Mouse (Mus musculus) neural tube, embryonic 14.5 days (tissue): ENCODE data around the gene Col17a1. TPM values are rescaled to one million over a fixed set of nuclear protein-coding genes. Genes with fewer than 3 reads are reported as not detected.

Experiments used
- ATAC-seq: fragments of 200-750 bp; cut with Nextera tagmentation; 2 replicates; pipeline ENCODE4 v1.8.0; 2017; ENCODE audit warnings: low read depth, mild to moderate bottlenecking, moderate TSS enrichment, moderate library complexity
- H3K27ac ChIP-seq: fragments of 300-500 bp; sonication (generic); 2 replicates; pipeline ENCODE4 v1.5.1; 2014; ENCODE audit warnings: low read depth, mild to moderate bottlenecking, control low read depth, low read length, moderate library complexity, mixed read lengths
- H3K27me3 ChIP-seq: fragments of 300-500 bp; sonication (generic); 2 replicates; pipeline ENCODE4 v1.6.1; 2014; ENCODE audit warnings: low read length; ENCODE audit not compliant: control insufficient read depth, insufficient read depth
- H3K36me3 ChIP-seq: fragments of 300-500 bp; sonication (generic); 2 replicates; pipeline ENCODE4 v1.6.1; 2014; ENCODE audit warnings: low read length, mixed read lengths; ENCODE audit not compliant: control insufficient read depth, insufficient read depth
- H3K4me1 ChIP-seq: fragments of 300-500 bp; sonication (generic); 2 replicates; pipeline ENCODE4 v1.6.1; 2014; ENCODE audit warnings: low read length; ENCODE audit not compliant: control insufficient read depth, insufficient read depth
- H3K4me2 ChIP-seq: fragments of 300-500 bp; sonication (generic); 2 replicates; pipeline ENCODE4 v1.6.1; 2014; ENCODE audit warnings: mild to moderate bottlenecking, low read depth, low read length, control low read depth
- H3K4me3 ChIP-seq: fragments of 300-500 bp; sonication (generic); 2 replicates; pipeline ENCODE4 v1.5.1; 2014; ENCODE audit warnings: low read depth, low read length, control low read depth, mixed read lengths
- H3K9ac ChIP-seq: fragments of 300-500 bp; sonication (generic); replicated peaks from 2 replicates; pipeline ENCODE4 v1.6.1; 2014; ENCODE audit warnings: low read depth, mild to moderate bottlenecking, control low read depth, low read length, mixed read lengths
- H3K9me3 ChIP-seq: fragments of 300-500 bp; sonication (generic); 2 replicates; pipeline ENCODE4 v1.6.1; 2016; ENCODE audit warnings: low read length; ENCODE audit not compliant: control insufficient read depth
- WGBS: fragments of 180-500 bp; shearing (Covaris S2); extraction: QIAGEN DNeasy Blood & Tissue Kit; methylation state at CpG from one replicate; pipeline ENCODE4 v1.1.7; 2014; 5-methylcytosine and 5-hydroxymethylcytosine counted together
- polyA plus RNA-seq: library from polyadenylated mRNA; unstranded; fragments of >200 nt; fragmentation: Nextera tagmentation; extraction: Ambion mirVana; gene quantifications from 2 replicates; pipeline ENCODE4 v1.2.1, GENCODE M21; 2014

Gene Col17a1
- polyA plus RNA-seq, 1 experiment from 2014 or later, result 0.37 TPM

DNA sequence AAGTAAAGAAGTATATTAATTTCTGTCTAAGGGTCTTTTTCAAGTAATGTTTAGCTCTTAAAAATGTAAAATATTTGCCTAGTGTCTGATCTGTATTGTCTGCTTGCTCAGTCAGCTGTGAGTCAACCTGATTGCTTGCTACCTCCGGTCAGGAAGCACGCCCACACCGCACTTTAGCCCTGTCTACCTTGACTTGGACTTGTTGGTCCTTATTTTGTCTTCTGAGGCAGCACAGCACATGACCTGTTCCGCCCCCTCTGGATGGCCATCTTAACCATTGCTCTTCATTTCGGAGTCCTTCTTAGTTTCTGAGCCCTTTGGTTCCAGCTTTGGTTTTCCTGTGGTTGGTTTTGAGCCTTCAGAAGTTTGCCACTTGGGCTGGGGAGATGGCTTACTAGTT lies 60.1 kb downstream of the Col17a1 start:
- H3K36me3 ChIP-seq, result no peaks in the 10 kb centered on the region
- no peak for ATAC-seq
- H3K27ac ChIP-seq, result no peak overlapping the region
- 96% methylated on average over 5 of the region's 5 CpGs for WGBS
- no peaks in the 10 kb centered on the region for H3K27me3 ChIP-seq
- H3K4me1 ChIP-seq, result no peaks in the 10 kb centered on the region; the same call in 1 of the 2 replicates
- H3K4me2 ChIP-seq, result no peak overlapping the region
- H3K4me3 ChIP-seq, result no peak overlapping the region
- no peaks in the 10 kb centered on the region for H3K9me3 ChIP-seq
- H3K9ac ChIP-seq, result no peak overlapping the region

DNA sequence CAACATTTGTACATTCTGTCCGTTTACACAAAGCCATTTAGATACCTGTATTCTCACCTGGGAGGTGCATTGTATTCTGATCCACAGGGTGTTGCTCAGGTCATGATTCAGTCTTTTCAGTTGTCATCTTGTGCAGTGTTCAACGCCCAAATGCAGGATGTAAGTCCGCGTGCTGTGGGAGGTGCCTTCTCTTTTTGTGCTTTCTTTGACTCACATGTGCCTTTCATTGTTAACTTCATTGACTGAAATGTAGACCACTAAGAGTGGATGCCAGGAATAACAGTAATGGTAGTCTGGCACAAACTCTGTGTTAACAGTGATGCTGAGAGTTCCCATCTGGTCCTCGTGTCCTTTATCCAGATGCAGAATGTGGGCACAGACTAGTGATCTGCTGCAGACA lies 61.5 kb downstream of the Col17a1 start:
- ATAC-seq, result no peak
- 77% methylated on average over 5 of the region's 5 CpGs for WGBS
- no peak overlapping the region for H3K27ac ChIP-seq
- H3K9me3 ChIP-seq, result no peaks in the 10 kb centered on the region
- H3K4me2 ChIP-seq, result no peak overlapping the region
- H3K4me1 ChIP-seq, result no peaks in the 10 kb centered on the region; the same call in 1 of the 2 replicates
- H3K9ac ChIP-seq, result no peak overlapping the region
- H3K4me3 ChIP-seq, result no peak overlapping the region
- H3K27me3 ChIP-seq, result no peaks in the 10 kb centered on the region
- no peaks in the 10 kb centered on the region for H3K36me3 ChIP-seq

DNA sequence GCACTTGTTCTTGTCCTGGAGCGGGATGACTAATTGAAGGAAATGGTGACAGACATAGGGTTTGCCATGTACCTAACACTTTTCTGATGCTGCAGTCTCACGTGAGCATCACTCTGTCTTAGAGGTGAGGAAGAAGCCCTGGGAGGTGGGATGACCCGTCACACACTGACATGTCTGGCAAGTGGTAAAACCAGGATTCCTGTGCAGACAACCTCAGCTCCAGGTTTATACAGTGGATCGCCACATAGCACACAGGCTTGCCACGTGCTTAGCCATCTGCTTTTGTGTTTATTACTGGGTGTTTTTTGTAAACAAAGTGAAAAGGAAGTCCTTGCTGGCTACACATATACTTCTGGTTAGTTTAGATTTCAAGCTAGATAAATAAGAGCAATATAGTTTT lies 62.8 kb downstream of the Col17a1 start:
- Histone ChIP-seq H3K36me3 (no peaks in the 10 kb centered on the region), H3K4me2 (no peak overlapping the region), H3K4me1 (no peaks in the 10 kb centered on the region; the same call in 1 of the 2 replicates), H3K9ac (no peak overlapping the region), H3K27me3 (no peaks in the 10 kb centered on the region), H3K9me3 (no peaks in the 10 kb centered on the region), H3K27ac (no peak overlapping the region), H3K4me3 (no peak overlapping the region)
- WGBS, result 85% methylated on average over 5 of the region's 5 CpGs
- ATAC-seq, result no peak

DNA sequence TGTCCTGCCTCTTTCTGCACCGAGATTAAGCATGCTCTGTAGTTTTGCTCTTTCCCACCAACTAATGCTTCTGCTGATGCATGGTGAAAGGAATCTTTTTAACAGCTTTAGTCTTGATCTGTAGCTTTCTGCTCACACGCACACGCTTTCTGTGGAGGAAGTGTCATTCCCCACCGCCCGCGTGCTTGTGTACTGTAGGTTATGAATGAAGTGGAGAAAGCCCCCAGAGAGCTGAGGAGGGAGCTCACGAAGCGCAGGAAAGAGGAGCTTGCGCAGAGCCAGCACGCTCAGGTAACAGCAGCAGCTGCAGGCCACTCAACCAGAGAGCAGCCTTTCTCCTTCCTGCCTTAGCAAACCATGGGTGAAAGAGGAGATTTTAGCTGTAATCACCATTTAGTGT lies 64.4 kb downstream of the Col17a1 start:
- Histone ChIP-seq H3K9me3 (no peaks in the 10 kb centered on the region), H3K4me3 (no peak overlapping the region), H3K4me1 (no peaks in the 10 kb centered on the region; the same call in 1 of the 2 replicates), H3K27ac (no peak overlapping the region), H3K36me3 (no peaks in the 10 kb centered on the region), H3K9ac (no peak overlapping the region), H3K27me3 (no peaks in the 10 kb centered on the region), H3K4me2 (0 out of 2 replicates have a peak overlapping the region, but pooled peaks have one; percentile 17)
- ATAC-seq, result no peak; the same call in 1 of the 2 replicates
- 55% methylated on average over 10 of the region's 10 CpGs for WGBS

DNA sequence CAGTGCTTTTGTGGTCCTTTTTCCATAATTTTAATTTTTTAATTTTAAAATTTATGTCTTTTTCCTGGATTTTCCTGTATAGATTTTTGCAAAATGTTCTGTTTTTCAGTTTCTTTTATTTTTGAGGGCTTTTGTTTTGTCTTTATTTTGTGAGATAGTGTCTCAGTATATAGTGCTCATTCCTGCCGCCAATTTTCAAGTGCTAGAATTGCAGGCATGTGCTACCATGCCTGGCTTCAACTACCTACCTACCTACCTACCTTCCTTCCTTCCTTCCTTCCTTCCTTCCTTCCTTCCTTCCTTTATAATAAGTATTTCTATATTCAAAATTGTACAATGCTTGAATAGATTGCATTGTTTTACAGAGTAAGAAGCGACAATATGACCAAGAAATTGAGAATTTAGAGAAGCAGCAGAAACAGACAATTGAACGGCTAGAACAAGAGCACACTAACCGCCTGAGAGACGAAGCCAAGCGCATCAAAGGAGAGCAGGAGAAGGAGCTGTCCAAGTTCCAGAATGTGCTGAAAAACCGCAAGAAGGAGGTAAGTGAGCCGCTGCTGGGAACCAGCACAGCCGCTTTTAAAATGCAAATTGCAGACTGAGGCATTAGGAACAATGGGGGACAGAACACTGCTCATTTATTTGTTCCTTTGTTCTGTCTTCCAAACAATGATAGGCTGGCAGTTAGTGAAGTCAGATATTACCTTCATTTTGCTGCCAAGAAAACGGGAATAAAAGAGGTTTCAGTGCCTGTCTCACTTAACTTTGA lies 66.8 kb downstream of the Col17a1 start:
- peak overlapping the region; percentile 58 for H3K27ac ChIP-seq
- no peaks in the 10 kb centered on the region for H3K27me3 ChIP-seq
- 21% methylated on average over 10 of the region's 10 CpGs for WGBS
- H3K4me3 ChIP-seq, result no peak overlapping the region
- H3K36me3 ChIP-seq, result no peaks in the 10 kb centered on the region
- H3K4me1 ChIP-seq, result no peaks in the 10 kb centered on the region; the same call in 1 of the 2 replicates
- ATAC-seq, result no peak
- H3K9ac ChIP-seq, result no peak overlapping the region
- no peak overlapping the region for H3K4me2 ChIP-seq
- H3K9me3 ChIP-seq, result no peaks in the 10 kb centered on the region

DNA sequence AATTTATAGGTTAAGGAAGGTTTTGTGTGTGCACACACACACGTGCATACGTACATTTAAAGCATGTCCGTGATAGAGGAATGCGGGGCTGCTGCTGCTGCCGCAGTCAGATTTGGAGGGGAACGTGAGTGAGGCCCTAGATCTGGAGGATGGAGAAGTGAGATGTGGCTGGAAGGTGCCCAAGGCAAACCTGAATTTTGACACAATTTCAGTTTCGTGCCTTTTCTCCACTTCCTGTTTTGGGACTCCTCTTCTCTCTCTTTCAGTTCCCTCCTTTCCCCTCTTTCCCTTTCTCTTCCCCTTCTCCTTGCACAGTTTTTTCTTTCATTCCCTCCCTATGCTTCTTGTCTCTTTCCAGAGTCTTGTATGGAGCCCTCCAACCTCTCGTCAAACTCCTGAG lies 70.4 kb downstream of the Col17a1 start:
- 0 out of 2 replicates have a peak, but pooled peaks cover 3% of the 10 kb centered on the region for H3K36me3 ChIP-seq
- no peaks in the 10 kb centered on the region for H3K9me3 ChIP-seq
- no peaks in the 10 kb centered on the region for H3K4me1 ChIP-seq
- no peak overlapping the region for H3K4me2 ChIP-seq
- H3K27me3 ChIP-seq, result no peaks in the 10 kb centered on the region
- H3K9ac ChIP-seq, result no peak overlapping the region
- no peak overlapping the region for H3K4me3 ChIP-seq
- no peak for ATAC-seq
- 80% methylated on average over 8 of the region's 8 CpGs for WGBS
- no peak overlapping the region for H3K27ac ChIP-seq

DNA sequence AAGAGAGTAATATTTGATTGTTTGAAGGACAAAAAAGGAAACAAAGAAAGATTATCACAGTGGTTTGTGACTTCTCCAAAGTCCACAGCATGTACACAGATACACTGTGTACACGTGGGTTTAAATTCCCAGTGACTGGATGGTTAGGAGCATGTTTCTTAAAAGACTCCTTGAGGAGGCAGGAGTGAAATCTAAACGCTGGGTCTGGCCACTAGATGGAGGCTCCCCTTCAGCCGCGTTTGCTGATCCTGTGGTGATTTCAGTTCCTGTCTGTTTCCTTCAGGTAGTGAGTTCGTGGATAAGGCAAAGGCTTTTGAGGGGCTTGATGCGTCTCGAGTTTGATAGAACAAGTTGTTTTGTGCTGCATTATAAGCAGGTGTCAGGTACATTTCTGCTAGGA lies 78.5 kb downstream of the Col17a1 start:
- WGBS, result 56% methylated on average over 7 of the region's 7 CpGs
- ATAC-seq, result no peak
- no peaks in the 10 kb centered on the region for H3K4me1 ChIP-seq
- no peak overlapping the region for H3K27ac ChIP-seq
- H3K4me3 ChIP-seq, result no peak overlapping the region
- H3K4me2 ChIP-seq, result no peak overlapping the region
- H3K9ac ChIP-seq, result no peak overlapping the region
- no peaks in the 10 kb centered on the region for H3K27me3 ChIP-seq
- H3K9me3 ChIP-seq, result no peaks in the 10 kb centered on the region
- 0 out of 2 replicates have a peak, but pooled peaks cover 9% of the 10 kb centered on the region for H3K36me3 ChIP-seq

DNA sequence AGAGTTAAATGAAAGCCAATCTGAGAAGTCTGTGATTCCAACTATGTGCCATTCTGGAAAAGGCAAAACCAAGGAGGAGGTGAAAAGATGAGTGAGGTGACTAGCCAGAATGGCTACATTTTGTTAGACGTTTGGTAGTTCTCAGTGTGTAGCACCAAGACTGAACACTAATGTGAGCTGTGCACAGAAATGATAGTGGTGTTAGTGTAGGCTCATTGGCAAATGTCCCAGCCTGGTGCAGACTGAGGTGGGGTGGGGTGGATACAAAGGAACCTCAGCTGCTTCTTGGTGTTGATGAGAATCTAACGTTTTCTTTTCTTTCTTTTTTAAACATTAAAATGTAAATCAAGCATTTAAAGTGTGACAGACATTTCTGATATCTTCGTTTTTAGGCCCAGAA lies 83.4 kb downstream of the Col17a1 start:
- H3K27ac ChIP-seq, result no peak overlapping the region
- 61% methylated on average over 3 of the region's 3 CpGs for WGBS
- H3K9me3 ChIP-seq, result no peaks in the 10 kb centered on the region
- H3K27me3 ChIP-seq, result no peaks in the 10 kb centered on the region
- H3K9ac ChIP-seq, result no peak overlapping the region
- H3K4me1 ChIP-seq, result no peaks in the 10 kb centered on the region
- H3K36me3 ChIP-seq, result 0 out of 2 replicates have a peak, but pooled peaks cover 1% of the 10 kb centered on the region
- no peak overlapping the region for H3K4me2 ChIP-seq
- ATAC-seq, result no peak
- no peak overlapping the region for H3K4me3 ChIP-seq
